Mouse (Mus musculus) adrenal gland, adult (tissue): ENCODE data around the gene Ift122.

ENCODE experiments used
- DNase-seq, 2 experiments: peaks; one replicate each; pipeline ENCODE4 v3.0.0; 2022 to 2023; ENCODE audit warnings: low spot score in 1 of 2; ENCODE audit not compliant: inconsistent age in 2 of 2

Gene Ift122

DNA sequence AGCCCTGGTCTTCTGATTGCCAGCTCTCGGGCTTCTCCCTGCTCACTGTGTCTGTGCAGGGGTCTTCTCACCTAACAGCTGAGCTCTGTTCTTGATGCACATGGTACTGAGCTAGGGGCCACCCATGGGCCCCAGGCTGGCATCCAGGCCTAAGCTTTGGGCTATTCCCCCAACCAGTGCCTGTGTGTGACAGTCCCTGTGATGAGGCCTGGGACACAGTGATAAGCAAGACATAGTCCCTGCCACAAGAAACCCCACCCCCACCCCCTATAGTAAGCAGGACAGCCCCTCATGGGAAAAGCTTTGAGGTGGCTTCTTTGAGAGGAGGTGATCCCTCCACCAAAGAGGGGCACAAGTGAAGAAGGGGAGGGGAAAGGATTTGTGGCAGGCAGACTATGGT lies 65.3 kb downstream of the Ift122 start:
- DNase-seq, result no peak

DNA sequence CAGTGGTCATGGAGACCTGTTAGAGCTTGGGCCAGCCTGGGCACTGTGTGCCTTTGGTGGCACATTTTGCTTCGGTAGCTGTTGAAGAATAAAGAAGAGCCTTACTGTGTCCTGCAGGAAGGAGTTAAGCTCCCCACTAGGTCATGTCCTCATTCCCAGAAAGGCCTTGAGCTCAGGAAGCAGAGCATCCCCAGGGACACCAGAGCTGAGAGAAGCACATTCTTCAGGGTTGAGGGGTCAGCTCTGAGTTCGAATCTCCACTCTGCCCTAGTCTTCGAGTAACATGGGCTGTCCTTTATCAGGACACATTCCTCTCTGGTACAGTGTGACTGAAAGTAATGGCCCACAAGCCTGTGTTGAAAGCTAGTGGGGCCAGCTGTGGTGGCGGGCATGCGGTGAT lies 66.6 kb downstream of the Ift122 start:
- DNase-seq, result no peak

DNA sequence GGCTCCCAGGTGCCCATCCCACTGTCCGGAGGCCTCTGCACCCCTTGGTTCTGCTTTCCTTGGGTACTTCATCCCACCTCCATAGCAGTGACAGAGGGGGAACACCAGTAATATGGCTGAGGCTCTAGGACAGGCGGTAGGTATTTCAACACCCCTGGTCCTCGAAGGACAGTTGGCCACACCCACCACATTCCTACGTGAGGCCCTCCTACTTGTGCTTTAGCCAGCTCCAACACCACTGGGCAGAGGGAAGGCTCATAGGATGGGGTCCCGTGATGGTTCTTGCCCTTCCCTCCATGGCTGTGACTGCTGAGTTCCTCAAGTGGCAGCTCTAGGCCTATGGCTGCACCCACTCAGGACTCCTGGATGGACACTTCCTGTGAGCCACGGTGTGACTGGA lies 71.6 kb downstream of the Ift122 start:
- peak in 1 of 2 experiments; percentile 62 for DNase-seq

DNA sequence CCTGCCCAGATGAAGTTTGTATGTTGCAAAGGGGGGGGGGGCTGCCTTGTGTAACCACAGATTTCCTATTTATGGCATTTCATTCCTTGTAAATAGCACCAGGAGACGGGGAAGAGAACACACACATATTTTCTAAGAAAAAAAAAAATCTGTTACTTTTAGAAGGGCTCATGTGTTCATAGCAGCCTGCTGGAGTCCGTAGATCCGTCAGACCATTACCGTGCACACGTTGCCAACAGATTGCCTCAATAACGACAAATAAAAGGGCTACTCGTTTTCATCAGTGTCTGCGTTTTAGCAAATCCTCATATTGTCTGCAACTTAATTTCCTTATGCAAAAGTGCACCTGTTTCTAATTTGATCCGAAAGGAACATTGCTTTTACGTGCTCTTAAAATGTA lies 73.1 kb downstream of the Ift122 start:
- DNase-seq, result no peak

DNA sequence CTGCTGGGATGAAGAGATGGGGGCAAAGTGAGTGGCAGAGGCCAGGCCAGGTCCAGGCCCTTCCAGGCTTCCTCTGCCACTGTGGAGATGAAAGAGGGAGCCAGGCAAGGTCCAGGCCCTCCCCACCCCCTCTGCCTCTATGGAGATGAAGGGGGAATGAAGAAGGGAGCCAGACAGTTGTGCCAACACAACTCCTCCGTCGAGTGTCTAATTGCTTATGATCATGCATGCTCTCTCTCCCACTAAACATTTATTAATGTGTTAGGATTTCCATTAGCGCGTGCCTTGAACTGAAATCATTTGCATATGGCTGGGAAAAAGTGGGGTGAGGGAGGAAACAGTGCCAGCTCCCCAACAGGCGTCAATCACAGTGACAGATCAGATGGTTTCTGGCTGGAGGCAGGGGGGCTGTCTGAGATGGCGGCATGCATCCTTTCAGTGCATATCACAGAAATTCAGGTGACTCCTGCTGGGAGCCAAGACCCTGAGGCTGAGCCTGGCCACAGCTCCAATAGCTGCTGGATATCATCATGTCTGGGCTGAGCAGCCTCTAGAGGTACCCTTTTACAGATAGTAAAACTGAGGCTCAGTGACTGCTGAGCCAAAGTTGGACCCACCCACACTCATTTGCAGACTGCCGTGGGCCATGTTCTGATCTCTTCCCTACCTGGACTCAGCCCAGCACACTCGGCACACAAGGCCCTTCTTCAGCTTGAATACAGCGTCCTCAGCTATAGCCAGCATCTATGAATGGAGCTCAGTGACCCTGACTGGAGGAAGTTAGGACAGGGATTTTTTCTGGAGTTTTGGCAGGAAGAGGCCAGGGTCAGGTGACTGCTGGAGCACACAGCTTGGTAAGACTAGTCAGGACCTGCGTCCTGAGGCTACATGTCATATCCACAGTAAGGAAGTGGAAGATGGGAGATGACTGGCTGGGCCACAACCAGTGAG lies 74.3 kb downstream of the Ift122 start:
- peak in 1 of 2 experiments; percentile 75 for DNase-seq

DNA sequence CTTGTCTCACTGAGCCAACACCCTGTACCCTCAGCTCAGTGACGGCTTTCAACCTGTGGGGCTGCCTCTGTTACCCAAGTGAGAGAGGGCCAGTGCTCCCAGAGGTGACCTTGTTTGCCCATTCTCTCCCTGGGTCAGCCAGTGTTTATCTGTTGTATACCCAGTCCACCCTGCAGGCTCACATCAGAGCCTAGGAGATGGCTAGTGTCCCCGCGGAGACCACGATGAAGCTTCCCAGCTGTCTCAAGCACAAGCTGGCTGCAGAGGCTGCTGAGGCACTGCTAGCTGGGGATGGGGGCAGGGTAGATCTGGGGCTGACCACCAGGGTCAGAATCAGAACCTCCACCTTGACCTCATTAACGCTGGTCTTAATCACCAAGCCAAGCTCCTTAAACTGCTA lies 76.7 kb downstream of the Ift122 start:
- peak in 1 of 2 experiments; percentile 58 for DNase-seq

DNA sequence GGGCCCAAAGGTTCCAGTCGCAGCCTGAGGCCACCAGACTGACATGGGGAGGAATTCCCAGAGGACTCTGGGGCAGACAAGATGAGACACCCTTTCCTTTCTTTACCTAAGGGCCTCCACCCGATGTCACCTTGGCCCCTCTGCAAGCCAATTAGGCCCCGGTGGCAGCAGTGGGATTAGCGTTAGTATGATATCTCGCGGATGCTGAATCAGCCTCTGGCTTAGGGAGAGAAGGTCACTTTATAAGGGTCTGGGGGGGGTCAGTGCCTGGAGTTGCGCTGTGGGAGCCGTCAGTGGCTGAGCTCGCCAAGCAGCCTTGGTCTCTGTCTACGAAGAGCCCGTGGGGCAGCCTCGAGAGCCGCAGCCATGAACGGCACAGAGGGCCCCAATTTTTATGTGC lies 78.4 kb downstream of the Ift122 start, which contains the start of gene Rho:
Gene Rho (plus strand): TSS at position 110 of the 400 bp plus-strand sequence.
- DNase-seq, result no peak

DNA sequence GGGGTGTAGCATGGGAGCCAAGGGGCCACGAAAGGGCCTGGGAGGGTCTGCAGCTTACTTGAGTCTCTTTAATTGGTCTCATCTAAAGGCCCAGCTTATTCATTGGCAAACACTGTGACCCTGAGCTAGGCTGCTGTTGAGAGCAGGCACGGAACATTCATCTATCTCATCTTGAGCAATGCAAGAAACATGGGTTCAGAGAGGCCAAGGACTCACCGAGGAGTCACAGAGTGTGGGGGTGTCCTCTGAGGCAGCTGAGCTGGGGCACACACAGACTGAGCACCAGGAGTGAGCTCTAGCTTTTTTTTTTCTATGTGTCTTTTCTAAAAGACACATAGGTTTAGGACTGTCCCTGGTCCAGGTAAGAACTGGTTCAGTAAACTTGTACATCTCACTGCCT lies 79.1 kb downstream of the Ift122 start:
- DNase-seq, result peak; percentile 85 to 89

DNA sequence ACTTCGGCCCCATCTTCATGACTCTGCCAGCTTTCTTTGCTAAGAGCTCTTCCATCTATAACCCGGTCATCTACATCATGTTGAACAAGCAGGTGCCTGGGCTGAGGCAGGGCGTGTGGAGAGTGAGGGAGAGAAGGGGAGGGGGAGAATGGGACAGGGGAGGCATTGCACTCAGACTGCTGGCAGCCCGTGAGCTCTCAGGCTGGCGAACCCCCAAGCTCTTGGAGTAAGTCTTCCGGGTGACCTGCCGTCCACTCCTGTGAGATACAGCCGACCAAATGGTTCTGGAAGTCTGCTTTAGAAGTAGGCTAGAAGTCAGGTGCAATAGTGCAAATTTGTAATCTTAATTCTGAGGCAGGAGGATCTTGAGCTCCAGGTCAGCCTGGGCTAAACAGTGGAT lies 82.3 kb downstream of the Ift122 start:
- no peak for DNase-seq

DNA sequence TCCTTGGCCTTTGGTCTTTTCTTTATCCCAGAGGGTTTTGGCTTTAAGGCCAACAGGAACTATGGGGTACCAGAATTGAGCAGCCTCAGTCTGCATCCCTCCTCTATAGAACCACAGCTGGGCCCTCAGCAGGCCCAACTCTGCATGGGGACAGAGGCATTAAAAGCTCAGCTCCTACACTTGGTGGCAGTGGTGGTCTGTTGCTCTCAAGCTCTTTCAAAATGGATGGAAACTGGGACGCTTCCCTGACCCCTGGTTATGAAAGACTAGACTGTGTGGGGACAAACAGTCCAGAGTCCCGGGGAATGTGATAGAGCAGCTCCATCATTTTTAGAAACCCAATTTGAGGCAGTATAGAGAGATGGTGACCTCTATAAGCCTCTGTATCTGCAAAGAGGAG lies 84.7 kb downstream of the Ift122 start:
- DNase-seq, result no peak

DNA sequence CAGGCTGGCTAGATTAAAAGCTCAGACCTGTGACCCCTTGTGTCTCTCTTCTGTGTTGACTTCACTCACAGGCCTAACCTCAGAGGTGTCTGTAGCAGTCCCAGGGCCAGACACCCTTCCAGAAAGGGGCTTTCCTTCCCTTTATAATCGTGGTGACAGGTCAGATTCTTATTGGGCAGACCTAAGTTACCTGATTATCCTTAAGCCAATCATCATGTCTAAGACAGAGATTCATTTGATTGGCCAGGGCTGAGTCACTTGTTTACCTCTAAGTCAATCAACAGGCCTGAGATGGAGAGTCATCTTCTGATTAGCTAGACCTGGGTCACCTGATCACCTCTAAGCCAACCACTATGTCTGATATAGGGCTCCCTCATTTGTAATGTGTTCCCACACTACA lies 85.5 kb downstream of the Ift122 start:
- DNase-seq, result no peak

DNA sequence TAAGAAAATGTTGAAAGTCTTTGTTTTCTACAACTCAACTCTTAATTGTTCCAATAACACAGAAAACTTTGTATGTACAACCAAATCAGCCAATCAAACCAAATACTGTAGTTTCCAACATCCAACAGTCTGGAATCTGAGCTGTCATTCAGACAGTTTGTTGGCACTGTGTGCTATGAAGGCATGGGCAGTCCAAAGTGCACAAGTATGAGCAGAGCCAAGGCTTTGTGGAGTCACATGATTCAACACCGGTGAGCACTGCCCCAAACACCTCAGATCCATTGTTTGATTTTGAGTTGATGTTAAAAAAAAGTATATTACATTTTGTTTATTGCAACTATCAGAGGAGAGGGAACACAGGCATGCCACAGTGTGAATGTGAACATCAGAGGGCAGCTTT lies 87.3 kb downstream of the Ift122 start:
- no peak for DNase-seq

DNA sequence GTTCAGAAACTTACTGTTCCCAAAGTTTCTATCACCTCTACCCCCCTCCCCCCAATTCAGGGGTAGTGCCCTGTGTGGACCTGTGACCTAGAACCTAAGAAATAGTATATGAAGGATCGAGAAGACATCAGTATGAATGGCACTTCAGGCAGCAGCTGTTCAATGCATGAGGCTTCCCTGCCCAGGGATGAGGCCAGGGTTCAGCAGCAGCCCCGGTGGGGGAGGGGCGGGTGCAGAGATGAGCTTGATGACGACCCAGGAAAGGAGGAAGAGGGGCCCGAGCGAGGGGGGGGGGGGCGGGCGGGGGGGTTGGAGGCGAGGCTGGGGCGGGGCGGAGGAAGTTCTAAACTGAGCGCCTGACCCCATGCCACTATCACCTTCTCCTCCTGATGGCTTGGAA lies 87.9 kb downstream of the Ift122 start:
- DNase-seq, result no peak

DNA sequence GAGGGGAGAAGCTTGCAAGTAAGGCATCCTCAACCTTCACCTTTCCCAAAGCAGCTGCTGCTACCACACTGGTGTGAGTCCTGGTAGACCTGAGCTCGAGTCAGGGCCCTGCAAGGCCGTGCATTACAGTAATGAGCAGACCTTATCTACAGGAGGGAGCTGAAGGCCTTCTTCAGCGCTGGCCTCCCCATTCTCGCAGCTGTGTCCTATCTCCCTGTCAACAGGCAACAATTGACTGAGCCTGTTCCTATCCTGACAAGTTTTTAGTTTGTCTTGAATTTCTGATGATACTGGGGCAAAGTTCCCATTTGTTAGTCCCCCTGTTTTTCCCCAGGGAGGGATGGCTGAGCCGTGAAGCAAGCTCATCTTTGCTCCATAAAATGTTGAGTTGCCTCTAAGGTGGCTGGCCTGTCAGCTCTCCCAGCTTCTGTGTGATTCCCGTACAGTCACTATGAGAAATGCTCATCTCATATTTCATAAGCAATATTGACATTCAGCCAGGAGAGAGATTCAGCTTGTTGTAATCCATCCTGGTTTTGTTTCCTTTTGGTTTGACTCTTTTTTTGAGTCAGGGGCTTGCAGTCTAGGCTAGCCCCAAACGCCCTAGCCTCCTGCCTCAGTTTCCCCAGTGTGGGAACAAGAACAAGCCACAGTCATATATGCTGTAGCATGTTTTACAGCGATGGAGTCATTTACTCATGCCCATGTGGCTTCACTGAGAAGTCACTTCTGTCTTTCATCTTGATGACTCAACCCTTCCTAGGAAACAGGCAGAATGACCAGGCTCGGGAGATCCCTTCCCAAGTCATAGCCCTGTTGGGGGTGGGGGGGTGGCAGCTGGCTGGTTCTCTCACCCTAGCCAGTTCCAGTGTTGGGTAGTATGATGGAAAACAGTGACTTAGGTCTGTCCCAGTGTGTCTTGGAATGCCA lies 90.5 kb downstream of the Ift122 start:
- peak in 1 of 2 experiments; percentile 81 for DNase-seq

DNA sequence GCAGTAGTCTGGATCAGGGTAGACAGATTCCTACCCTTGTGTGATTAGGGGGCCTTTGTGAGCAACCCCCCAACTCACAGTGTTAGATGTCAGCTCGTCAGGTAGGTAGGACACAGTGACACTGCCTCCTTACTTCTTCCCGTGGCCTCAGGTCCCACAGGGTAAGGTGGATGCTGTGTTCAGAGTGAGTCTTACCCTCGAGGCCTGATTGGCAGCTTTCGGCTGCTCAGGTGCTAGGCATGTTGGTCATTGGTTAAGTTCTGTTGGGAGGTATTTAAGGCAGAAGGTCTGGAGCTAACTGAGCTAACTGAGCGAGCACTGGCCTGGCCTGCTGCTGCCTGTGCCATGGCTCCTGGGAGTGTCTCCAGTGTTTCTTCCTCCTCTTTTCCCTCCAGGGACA lies 91.4 kb downstream of the Ift122 start, which contains the start of gene H1foo:
Gene H1foo (plus strand): TSS at position 301 of the 400 bp plus-strand sequence.
- no peak for DNase-seq

DNA sequence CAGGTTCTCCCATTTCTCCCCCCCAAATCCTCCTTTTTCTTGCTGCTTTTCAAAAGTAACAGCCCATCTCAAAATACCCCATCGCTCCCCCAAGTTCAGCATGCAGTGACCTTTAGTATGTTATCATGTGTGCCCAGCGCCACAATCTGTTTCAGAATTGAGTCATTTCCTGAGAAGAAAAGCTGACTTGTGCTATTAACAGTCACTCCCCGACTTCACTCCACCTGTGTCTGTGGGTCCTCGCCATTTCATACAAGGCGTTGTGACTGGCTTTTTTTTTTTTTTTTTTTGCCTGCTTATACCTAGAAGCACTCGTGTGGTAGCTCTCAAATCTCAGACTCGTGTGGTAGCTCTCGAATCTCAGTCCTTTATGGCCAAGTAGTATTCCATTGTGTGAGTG lies 92.4 kb downstream of the Ift122 start:
- no peak for DNase-seq

DNA sequence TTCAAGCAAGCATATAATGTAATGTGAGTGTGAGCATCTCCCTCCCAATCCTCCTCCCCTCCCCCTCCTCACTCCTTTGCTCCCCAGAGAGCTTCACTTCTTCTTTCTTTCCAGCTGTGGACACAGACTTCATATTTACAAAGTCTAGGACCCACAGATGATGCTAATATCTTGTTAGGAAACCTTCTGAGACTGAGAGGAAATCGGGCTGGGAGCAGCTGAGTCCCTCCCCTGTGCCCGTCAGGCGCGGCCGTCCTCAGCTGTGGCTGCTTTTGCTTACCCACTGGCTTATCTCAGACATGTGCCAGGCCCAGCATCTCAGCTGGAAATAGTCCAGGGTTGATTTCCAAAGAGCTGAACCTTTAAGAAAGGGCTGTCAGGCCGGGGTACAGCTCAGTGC lies 93.1 kb downstream of the Ift122 start:
- peak; percentile 68 to 82 for DNase-seq

DNA sequence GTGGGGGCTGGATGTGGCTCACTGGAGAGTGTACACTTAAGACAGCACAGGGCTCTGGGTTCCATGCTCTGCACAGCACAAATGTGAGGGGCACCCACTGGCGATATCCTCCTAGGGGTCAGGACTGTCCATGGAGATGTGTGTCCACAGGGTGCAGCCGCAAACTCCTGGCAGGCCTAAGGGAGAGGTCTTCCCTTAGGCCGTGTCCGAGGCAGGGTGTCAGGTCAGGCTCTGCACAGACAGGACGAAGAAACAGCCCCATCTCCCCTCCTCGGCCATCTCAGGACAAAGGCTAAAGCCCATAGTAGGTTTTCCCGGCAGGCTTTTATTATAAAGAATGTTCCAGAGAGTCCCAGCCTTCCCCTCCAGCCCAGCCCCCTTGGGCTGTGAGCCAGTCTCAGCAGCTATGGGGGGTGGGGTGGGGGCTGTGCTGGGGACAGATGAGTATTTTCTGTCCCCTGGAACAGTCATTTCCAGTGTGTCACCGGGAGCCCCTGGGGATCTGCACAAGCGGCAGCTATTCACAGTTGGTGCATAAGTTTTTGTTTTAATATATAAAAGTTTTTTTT lies 101.3 kb downstream of the Ift122 start:
- peak; percentile 29 to 49 for DNase-seq

DNA sequence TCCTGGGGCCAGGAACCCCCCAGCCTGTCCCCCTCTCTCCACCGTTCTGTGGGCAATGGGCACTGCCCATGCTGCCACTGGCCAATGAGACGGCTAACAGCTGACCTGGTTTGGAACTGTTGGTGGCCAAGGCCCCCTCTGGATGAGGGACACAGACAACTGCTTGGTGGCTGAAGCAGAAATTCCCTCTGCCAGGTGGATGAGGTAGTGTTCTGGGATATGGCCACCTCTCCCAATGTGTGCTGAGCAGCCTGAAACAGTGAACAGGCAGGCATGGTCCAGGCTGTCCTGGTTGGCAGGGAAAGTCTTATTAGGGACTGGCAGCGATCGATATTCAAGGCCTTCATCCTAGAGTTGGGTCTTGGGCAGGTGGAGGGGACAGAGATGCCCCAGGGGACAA lies 101.9 kb downstream of the Ift122 start:
- peak in 1 of 2 experiments; percentile 42 for DNase-seq

DNA sequence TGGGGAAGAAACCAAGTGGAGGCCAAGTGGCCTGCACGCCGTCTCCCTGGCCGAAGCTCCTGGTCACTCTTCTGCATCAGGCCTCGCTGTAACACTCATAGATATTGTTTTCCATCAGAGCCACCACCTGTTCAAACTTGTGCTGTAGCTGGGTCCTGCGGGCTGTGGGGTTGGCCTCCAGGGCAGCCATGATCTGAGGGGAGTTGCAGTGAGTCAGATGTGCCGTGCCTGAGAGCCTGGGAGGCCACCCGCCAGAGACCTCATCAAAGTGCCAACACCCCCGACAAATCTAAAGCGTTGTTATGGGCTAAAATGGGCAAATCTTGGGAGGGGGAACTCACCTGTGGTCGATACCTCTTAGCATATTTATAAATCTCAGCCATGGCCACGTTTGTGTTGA lies 102.4 kb downstream of the Ift122 start:
- peak in 1 of 2 experiments; percentile 60 for DNase-seq

DNA sequence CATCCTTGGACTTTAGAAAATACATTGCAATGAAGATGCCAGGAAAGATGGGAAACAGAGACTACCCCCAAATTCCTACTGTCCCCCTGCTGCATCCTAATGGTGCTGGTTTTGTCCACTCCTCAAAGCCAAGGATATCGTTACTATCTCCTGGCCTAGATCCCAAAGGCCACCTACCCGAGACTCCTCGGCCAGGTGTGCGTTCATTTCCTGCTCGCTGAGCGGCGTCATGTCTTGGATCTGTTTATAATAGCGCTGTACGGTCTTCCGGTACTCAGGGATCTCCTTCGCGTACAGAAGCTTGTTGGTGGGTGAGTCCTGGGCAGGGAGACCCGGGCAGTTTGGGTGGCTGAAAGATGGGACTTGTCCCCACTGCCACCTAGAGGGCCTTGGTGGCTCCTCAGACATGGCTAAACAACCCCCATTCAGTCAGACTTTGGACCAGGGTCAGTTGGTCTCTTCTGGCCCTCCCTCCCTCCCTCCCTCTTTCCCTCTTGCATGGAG lies 103.2 kb downstream of the Ift122 start:
- DNase-seq, result no peak
